Mouse (Mus musculus) mature B cell (primary cell): ENCODE measurements around the gene Gm8693.
"Not testable (repeated sequence)": the region's sequence is repeated elsewhere in the genome, so short reads cannot be mapped to it uniquely, and the experiment has no call there.

ENCODE experiments used
- in situ Hi-C: fragments of 300-500 bp; cut with MboI; formaldehyde crosslinking; loops from 2 replicates; pipeline ENCODE4 v1.14.3; 2019

Gene Gm8693

DNA sequence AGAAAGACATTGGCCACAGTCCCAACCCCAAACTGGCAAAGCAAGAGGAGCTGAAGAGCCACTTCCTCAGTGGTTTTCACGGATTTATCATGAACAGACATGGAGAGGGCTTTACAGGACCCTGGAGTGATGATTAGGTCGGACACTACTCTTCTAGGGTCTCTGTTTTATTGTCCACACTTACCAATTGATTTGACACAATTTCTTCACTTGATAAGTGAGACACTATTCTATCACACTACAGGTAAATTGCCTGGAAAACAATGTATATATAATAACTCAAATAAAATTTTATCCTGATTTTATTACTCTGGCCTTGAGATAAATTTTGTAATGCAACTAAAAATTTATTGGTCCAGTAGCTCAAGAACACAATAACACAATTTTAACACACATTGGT lies at the start of gene Gm8693:
Gm8693 (minus strand) TSS at position 101 of the 400 bp plus-strand sequence.
- in situ Hi-C loops, result not testable (repeated sequence)

DNA sequence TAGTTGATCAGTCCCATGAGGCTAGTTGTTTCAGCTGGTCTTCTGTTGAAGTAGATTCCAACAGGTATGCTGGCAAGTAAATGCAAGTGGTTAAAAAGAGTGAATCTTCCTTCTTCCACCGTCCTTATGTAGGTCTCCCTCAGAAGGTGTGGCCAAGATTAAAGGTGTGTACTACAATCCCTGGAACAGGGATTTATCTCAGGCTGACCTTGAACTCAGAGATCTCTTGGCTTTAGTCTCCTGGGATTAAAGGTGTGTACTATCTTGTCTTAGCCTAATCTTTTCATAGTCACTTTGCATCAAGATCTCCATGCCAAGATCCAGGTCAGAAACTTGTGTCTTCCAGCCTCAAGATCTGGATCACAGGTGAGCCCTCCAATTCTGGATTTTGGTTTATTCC lies 27.5 kb upstream of the Gm8693 start, which contains the start of gene Gm4567:
Gm4567 (minus strand) TSS at position 101 of the 400 bp plus-strand sequence.
- in situ Hi-C loops, result not testable (repeated sequence)

- in situ Hi-C loops, result not testable (repeated sequence)
Measured at GRCm38 (mm10) chr7:22657718-22658117, 34.4 kb downstream of the Gm8693 start, which contains the start of gene Vmn1r155. Vmn1r155 (plus strand) TSS chr7:22658018.
